Comparison of ENCODE assay signal across 42 mouse cellular contexts in genomic region chr1:157150107-157150506, GRCm38 (mm10). TPM values are rescaled to one million over a fixed set of nuclear protein-coding genes. Genes with fewer than 3 reads are reported as not detected.
"Had no signal": no experiment of that assay in that cellular context is flagged by ENCODE, and none has a peak within 500 bp of the region (broad histone marks: within the 10 kb centered on the region; RNA-seq: fewer than 3 reads in every experiment).

No protein-coding gene starts in this region.

- DNase-seq: heart, postnatal 10 days; heart, postnatal 14 days; heart, postnatal 36 days; heart, postnatal 4 days; kidney, adult 11 months; kidney, adult 18-20 months; kidney, adult 2 months; kidney, adult 8-10 months; kidney, adult 9 months; kidney, postnatal 10 days; kidney, postnatal 14 days; kidney, postnatal 25 days; kidney, postnatal 36 days; kidney, postnatal 4 days; layer of hippocampus, adult 9-11 months; layer of hippocampus, postnatal 36 days had no signal

- H3K27me3 ChIP-seq: heart, embryonic 12.5 days; heart, embryonic 13.5 days; heart, embryonic 15.5 days; hindbrain, embryonic 12.5 days; hindbrain, embryonic 13.5 days; hindbrain, embryonic 15.5 days; intestine, embryonic 15.5 days; kidney, embryonic 15.5 days had no signal

- H3K4me1 ChIP-seq: heart, embryonic 10.5 days; hindbrain, embryonic 12.5 days; hindbrain, embryonic 13.5 days; hindbrain, embryonic 15.5 days; intestine, embryonic 15.5 days; kidney, embryonic 15.5 days had no signal

- H3K27ac ChIP-seq: heart, embryonic 10.5 days; heart, embryonic 13.5 days; heart, embryonic 15.5 days; hindbrain, embryonic 10.5 days; hindbrain, embryonic 12.5 days; hindbrain, embryonic 13.5 days; hindbrain, embryonic 14.5 days; hindbrain, embryonic 15.5 days; hindbrain, postnatal 0 days; intestine, embryonic 15.5 days; kidney, embryonic 15.5 days; kidney, postnatal 0 days; layer of hippocampus, adult 2 months had no signal

- H3K36me3 ChIP-seq: heart, embryonic 15.5 days; intestine, embryonic 15.5 days; kidney, embryonic 15.5 days had no signal

- ATAC-seq: hindbrain, embryonic 16.5 days; hindbrain, postnatal 0 days; inflammation-experienced regulatory T-cells, adult 6 months; intestine, embryonic 15.5 days; intestine, embryonic 16.5 days; intestine, postnatal 0 days had no signal

- H3K9ac ChIP-seq: heart, embryonic 12.5 days; heart, embryonic 13.5 days; heart, embryonic 15.5 days; hindbrain, embryonic 12.5 days; hindbrain, embryonic 13.5 days; hindbrain, embryonic 14.5 days; hindbrain, embryonic 15.5 days; intestine, embryonic 15.5 days; kidney, embryonic 15.5 days had no signal

- H3K4me2 ChIP-seq: heart, embryonic 11.5 days; heart, embryonic 12.5 days; heart, embryonic 13.5 days; heart, embryonic 15.5 days; hindbrain, embryonic 12.5 days; hindbrain, embryonic 13.5 days; hindbrain, embryonic 14.5 days; hindbrain, embryonic 15.5 days; intestine, embryonic 15.5 days; kidney, embryonic 15.5 days had no signal

- H3K4me3 ChIP-seq: heart, embryonic 10.5 days; heart, embryonic 12.5 days; heart, embryonic 13.5 days; heart, embryonic 15.5 days; hindbrain, embryonic 10.5 days; hindbrain, embryonic 12.5 days; hindbrain, embryonic 13.5 days; hindbrain, embryonic 15.5 days; intestine, embryonic 15.5 days; kidney, embryonic 15.5 days; layer of hippocampus, adult 2 months had no signal

- H3K9me3 ChIP-seq: heart, embryonic 10.5 days; heart, embryonic 12.5 days; heart, embryonic 13.5 days; heart, embryonic 15.5 days; hindbrain, embryonic 10.5 days; hindbrain, embryonic 12.5 days; hindbrain, embryonic 13.5 days; hindbrain, embryonic 15.5 days; intestine, embryonic 15.5 days; kidney, embryonic 15.5 days had no signal

RNA-seq across cellular contexts. Expression of gene Tex35, which starts 41.6 kb away (rescaled TPM):
- polyA plus RNA-seq: heart, embryonic 10.5 days; heart, embryonic 11.5 days; heart, embryonic 12.5 days; heart, embryonic 13.5 days; heart, embryonic 14.5 days; heart, embryonic 15.5 days; heart, embryonic 16.5 days; heart, postnatal 0 days; hindbrain, embryonic 10.5 days; hindbrain, embryonic 11.5 days; hindbrain, embryonic 12.5 days; hindbrain, embryonic 13.5 days; hindbrain, embryonic 14.5 days; hindbrain, embryonic 15.5 days; hindbrain, embryonic 16.5 days; hindbrain, postnatal 0 days; intestine, embryonic 14.5 days; intestine, embryonic 15.5 days; intestine, embryonic 16.5 days; intestine, postnatal 0 days; kidney, embryonic 14.5 days; kidney, embryonic 15.5 days; kidney, postnatal 0 days; large intestine, adult 2 months had no signal
